Mouse (Mus musculus) urinary bladder, adult 2 months (tissue): ENCODE measurements around the gene Sema5a. TPM values are rescaled to one million over a fixed set of nuclear protein-coding genes. Genes with fewer than 3 reads are reported as not detected.

Experiments used
- DNase-seq: peaks from one replicate; pipeline ENCODE4 v3.0.0; 2022; ENCODE audit warnings: low spot score
- polyA plus RNA-seq: library from polyadenylated mRNA; depleted of rRNA; stranded (reverse); fragments of >200 nt; gene quantifications from 2 replicates; pipeline ENCODE4 v1.2.3, GENCODE M21; 2012

Gene Sema5a
- polyA plus RNA-seq, 1 experiment: 10.1 TPM

- no peak for DNase-seq
These were observed 62.1 kb downstream of the Sema5a start for GRCm38 (mm10) chr15:32306557-32307243.

GRCm38 (mm10) chr15:32310834-32311233 lies 66.2 kb downstream of the Sema5a start:
- no peak for DNase-seq

- no peak for DNase-seq
These were observed 66.7 kb downstream of the Sema5a start for GRCm38 (mm10) chr15:32311287-32311686.

GRCm38 (mm10) chr15:32317074-32317473 lies 72.5 kb downstream of the Sema5a start:
- no peak for DNase-seq

GRCm38 (mm10) chr15:32320739-32321138 lies 76.1 kb downstream of the Sema5a start:
- DNase-seq: no peak

GRCm38 (mm10) chr15:32322455-32323220 lies 78.0 kb downstream of the Sema5a start:
- DNase-seq: no peak

- DNase-seq: no peak
These were observed 78.6 kb downstream of the Sema5a start for GRCm38 (mm10) chr15:32323224-32323623.

- no peak for DNase-seq
These were observed 79.5 kb downstream of the Sema5a start for GRCm38 (mm10) chr15:32324105-32324504.

- DNase-seq: no peak
These were observed 83.9 kb downstream of the Sema5a start for GRCm38 (mm10) chr15:32328370-32329004.

- DNase-seq: no peak
These were observed 85.2 kb downstream of the Sema5a start for GRCm38 (mm10) chr15:32329670-32330330.

- no peak for DNase-seq
These were observed 85.8 kb downstream of the Sema5a start for GRCm38 (mm10) chr15:32330427-32330826.

- DNase-seq: no peak
These were observed 86.4 kb downstream of the Sema5a start for GRCm38 (mm10) chr15:32331037-32331436.

- no peak for DNase-seq
These were observed 88.8 kb downstream of the Sema5a start for GRCm38 (mm10) chr15:32333456-32333855.

GRCm38 (mm10) chr15:32337810-32338209 lies 93.2 kb downstream of the Sema5a start:
- no peak for DNase-seq

- no peak for DNase-seq
These were observed 94.2 kb downstream of the Sema5a start for GRCm38 (mm10) chr15:32338721-32339290.

GRCm38 (mm10) chr15:32339426-32339825 lies 94.8 kb downstream of the Sema5a start:
- DNase-seq: no peak

GRCm38 (mm10) chr15:32341423-32341822 lies 96.8 kb downstream of the Sema5a start:
- DNase-seq: no peak

- no peak for DNase-seq
These were observed 98.9 kb downstream of the Sema5a start for GRCm38 (mm10) chr15:32343544-32343943.

- no peak for DNase-seq
These were observed 102.7 kb downstream of the Sema5a start for GRCm38 (mm10) chr15:32347315-32347714.

- no peak for DNase-seq
These were observed 104.7 kb downstream of the Sema5a start for GRCm38 (mm10) chr15:32349276-32349675.

GRCm38 (mm10) chr15:32352995-32353394 lies 108.4 kb downstream of the Sema5a start:
- no peak for DNase-seq

- DNase-seq: no peak
These were observed 108.9 kb downstream of the Sema5a start for GRCm38 (mm10) chr15:32353513-32353912.
